Mouse (Mus musculus) cerebellum, postnatal 25 days (tissue): ENCODE measurements at regions not wholly inside any gene's neighbourhood (a gene's known extent, or its start where the extent isn't known, plus 50 kb on each side); places are given as distances from the start of the nearest gene placed in this dataset.

Experiments used
- DNase-seq, 2 experiments: peaks; one replicate each; pipeline ENCODE4 v3.0.0; 2021; ENCODE audit warnings: mixed read lengths in 2 of 2

DNA sequence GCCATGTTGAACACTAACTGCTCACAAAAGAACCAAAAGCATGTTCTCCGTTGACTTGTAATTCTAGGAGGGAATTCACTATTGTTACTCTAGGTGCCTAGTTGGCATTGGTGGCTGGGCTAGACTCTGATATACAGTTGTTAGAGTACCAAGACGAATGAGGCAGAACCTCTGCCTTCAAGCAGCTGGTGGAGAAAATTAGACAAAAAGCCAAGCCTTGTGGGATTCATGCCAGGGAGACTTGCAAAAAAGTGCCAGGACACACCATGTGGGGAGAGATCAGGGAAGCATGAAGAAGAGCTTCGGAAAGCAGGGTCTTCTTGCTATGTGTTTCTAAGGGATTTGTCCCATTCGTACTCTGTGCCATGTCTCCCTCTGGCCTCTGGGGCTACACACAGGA is 97.2 kb upstream of the Ppp2r3a start:
- DNase-seq, result no peak

DNA sequence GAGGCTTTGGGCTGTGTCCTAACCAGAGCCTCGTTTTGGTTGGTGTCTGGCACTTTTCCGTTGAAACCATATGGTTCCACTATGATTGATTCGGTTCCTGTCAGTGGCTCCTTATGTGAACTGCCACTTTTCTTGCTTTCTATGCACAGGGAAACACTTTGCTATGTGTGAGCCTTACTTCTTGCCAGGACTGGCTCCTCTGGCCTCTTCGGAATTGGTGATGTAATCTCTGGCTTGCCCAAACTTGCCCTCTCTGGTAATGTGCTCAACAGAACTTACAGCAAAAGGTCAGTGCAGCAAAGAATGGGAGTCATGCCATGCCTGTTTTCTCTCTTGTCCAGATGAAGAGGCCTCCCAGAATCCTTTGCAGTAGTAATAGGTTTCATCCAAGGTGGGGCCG is 91.3 kb upstream of the Ppp2r3a start:
- DNase-seq, result no peak

DNA sequence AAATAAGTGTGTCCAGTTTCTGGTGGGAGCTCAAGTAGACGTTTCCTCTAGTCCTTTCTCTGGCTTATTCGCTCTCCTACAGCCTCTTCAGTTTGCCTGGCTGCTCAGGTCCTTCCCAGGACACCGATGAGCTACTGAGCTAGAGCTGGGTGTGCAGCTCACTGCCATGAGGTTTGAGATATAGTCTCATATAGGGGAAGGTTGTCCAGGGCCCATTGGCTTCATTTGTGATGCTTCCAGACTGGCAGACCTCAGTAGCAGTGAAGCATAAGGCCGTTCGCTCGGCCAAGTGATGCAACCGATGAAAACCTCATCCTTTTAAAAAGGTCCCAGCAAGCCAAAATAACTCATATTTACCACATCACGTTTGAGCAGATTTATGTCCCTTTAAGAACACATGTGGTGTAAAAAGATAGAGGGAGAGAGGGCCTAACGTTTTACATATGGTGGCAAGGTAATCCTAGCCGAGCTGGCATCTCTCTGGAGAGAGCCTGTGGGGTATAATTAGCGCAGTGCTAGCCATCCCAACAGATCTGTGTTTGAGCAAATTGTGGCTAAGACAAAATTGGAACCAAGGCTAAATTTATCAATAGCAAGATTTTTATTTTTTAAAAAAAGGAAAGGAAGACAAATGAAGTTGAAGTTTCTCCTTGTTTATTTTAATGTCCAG is 89.3 kb upstream of the Ppp2r3a start:
- peak in 1 of 2 experiments; percentile 6 for DNase-seq

DNA sequence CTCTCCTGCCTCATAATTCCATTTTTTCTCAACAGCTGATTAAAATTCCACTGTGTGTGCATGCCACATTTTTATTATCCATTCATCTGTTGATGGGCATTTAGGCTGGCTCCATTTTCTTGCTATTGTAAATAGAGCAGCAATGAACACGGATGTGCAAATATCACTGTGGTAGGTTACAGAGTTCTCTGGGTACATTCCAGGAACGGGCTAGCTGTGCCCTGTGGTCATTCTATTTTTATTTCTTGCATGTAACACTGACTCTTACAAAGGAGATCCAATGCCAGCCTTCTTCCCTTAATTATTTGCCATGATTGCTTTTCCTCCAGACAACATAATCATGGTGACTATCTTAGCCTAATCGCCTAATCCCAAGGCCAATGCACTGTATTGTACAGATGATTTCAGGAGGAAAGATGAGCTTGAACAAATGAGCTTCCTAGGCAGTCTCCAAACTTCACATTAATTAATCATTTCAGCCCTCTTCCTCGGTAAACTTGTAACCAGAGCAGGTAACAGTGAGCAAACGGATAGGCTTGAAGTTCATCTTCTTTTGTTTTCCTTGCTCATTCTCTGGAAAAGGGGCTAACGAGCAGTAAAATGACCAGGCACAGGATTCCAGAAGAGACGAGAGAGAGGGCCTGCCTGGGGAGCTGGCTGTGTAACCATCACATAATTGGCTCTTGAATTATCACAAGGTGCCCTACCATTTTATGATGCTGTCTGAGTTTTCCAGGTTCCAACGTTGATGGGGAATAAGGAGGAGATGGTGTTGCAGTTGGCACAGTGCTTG is 77.6 kb upstream of the Ppp2r3a start:
- DNase-seq, result no peak

DNA sequence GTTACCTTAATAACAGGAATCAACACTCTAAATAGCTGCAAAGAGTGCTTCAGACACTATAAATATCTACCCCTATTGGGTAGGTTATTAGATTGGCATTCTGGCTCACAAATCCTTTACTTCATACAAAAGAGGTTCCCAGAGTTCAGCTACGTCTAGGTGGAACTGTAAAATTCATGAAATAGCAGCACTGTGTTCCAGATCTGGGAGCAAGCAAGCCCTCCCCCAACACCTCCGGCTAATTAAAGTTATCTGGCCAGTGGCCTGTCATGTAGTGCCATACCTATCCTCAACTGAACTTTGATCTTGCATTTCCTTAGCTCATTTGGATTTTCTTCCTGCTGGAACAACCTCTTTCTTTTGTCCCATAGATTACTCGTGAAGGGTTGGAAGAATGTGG is 75.4 kb upstream of the Ppp2r3a start:
- no peak for DNase-seq

DNA sequence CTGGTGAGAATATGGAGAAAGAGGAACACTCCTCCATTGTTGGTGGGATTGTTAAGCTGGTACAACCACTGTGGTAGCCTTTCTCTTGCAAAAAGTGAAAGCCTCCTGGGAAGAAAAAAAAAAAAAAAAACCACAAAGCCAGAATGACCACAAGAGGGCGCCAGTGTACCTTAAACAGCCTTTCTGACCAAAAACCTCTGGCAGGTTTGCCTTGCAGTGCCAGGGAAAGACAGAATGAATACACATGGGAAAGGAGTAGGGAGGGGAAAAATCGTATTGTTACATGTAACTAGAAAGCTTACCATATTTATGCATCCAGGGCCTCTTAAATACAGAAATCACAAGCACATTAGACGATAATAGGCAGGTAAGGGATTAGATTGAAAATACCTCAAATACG is 62.4 kb upstream of the Ppp2r3a start:
- peak; percentile 53 to 81 for DNase-seq

DNA sequence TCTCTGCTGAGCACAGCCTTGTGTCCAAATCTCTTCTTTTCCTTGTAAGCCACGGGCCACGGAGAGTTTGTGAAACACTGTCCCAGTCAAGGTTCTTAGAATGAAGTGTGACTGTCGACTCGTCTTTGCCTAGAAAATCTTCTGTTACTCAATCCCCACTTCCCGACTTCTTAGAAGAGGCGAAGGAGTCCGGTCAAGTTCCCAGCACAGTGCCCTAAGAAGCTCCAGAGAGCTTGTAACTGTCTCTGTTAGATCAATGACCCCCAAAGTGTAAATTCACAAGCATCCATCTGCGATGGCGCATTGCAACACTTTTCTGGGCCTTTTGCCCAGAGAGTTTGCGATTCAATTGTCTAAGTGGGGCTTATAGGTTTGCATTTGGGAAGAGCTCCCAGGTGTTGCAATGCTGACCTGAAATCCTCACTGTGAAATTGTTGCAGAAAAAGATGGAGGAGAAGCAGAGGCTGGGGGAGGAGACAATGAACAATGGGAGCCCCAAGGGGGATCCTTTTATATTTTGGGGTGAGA is 54.9 kb upstream of the Ppp2r3a start:
- DNase-seq, result no peak

DNA sequence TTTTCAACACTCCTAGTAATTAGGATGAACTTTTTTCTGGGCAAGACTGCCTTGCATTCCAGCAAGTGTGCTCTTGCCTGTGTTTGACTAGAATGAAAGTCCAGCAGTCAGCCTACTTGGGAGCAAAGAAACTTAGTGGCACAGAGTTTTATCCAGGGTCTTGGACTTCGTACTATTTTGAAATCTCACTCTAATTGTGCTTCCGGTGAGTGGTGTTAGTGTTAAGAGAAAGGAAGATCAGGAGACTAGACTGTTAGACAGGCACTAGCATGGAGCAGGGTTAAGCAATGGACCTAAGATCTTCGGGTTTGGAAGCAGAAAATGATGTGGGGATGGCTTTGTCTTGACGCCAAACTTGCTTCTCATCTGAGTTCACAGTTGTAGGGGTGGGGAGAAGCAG is 54.1 kb upstream of the Ppp2r3a start:
- no peak for DNase-seq
